Mouse (Mus musculus) lung, postnatal 25 days (tissue): ENCODE data around the gene E2f1.

Experiments used
- DNase-seq: peaks from one replicate; pipeline ENCODE4 v3.0.0; 2022; ENCODE audit warnings: low spot score

E2f1 gene

GRCm38 (mm10) chr2:154583906-154584872, 14.5 kb upstream of the E2f1 start:
- no peak for DNase-seq

GRCm38 (mm10) chr2:154581421-154581820, 11.7 kb upstream of the E2f1 start:
- DNase-seq, result no peak

- no peak for DNase-seq
Measured at GRCm38 (mm10) chr2:154580586-154580985, 10.9 kb upstream of the E2f1 start.

GRCm38 (mm10) chr2:154577744-154578067, 8.0 kb upstream of the E2f1 start:
- no peak for DNase-seq

GRCm38 (mm10) chr2:154576876-154577743, 7.4 kb upstream of the E2f1 start:
- DNase-seq, result no peak

GRCm38 (mm10) chr2:154574271-154574670, 4.6 kb upstream of the E2f1 start:
- no peak for DNase-seq

- DNase-seq, result no peak
Measured at GRCm38 (mm10) chr2:154572996-154573395, 3.3 kb upstream of the E2f1 start.

GRCm38 (mm10) chr2:154571976-154572375, 2.3 kb upstream of the E2f1 start:
- no peak for DNase-seq

- DNase-seq, result no peak
Measured at GRCm38 (mm10) chr2:154571266-154571665, 1.6 kb upstream of the E2f1 start.

GRCm38 (mm10) chr2:154570666-154571065, 974 bp upstream of the E2f1 start:
- DNase-seq, result no peak

GRCm38 (mm10) chr2:154569071-154569748, 482 bp downstream of the E2f1 start:
- DNase-seq, result no peak

GRCm38 (mm10) chr2:154568329-154569070, 1.2 kb downstream of the E2f1 start:
- DNase-seq, result no peak

GRCm38 (mm10) chr2:154567766-154568165, 1.9 kb downstream of the E2f1 start:
- peak; percentile 60 for DNase-seq

GRCm38 (mm10) chr2:154566641-154567040, 3.1 kb downstream of the E2f1 start:
- no peak for DNase-seq

GRCm38 (mm10) chr2:154565562-154565961, 4.1 kb downstream of the E2f1 start:
- DNase-seq, result no peak

- DNase-seq, result no peak
Measured at GRCm38 (mm10) chr2:154563612-154564170, 6.0 kb downstream of the E2f1 start.

- no peak for DNase-seq
Measured at GRCm38 (mm10) chr2:154558264-154559039, 11.2 kb downstream of the E2f1 start, which contains the start of gene Necab3. Gene Necab3, minus strand, starts transcription at chr2:154558890.

GRCm38 (mm10) chr2:154557184-154557832, 12.4 kb downstream of the E2f1 start:
- DNase-seq, result no peak

GRCm38 (mm10) chr2:154555235-154555634, 14.5 kb downstream of the E2f1 start:
- no peak for DNase-seq

GRCm38 (mm10) chr2:154552424-154552907, 17.2 kb downstream of the E2f1 start:
- peak; percentile 77 for DNase-seq
